ENCODE assay signal across 23 mouse cellular contexts in genomic region chr8:119039358-119039757, GRCm38 (mm10).
A peak's percentile ranks its signal among the peaks of the same experiment; 100 is the strongest.
DNase-seq lines count a peak whose midpoint lies in the region; ATAC-seq and TF ChIP-seq lines count a peak whose summit lies in the region.
"Had no signal": no experiment of that assay in that cellular context is flagged by ENCODE, and none has a peak within 500 bp of the region (broad histone marks: within the 10 kb centered on the region; RNA-seq: fewer than 3 reads in every experiment).

No protein-coding gene starts in this region.

- no peak for ATAC-seq in intestine, postnatal 0 days
- no peak for ATAC-seq in intestine, embryonic 15.5 days
- no peak for ATAC-seq in erythroid progenitor cell, adult 5-6 weeks (replicated peaks; ENCODE audit: low FRiP score, poor library complexity, severe bottlenecking)
- ATAC-seq: hindbrain, embryonic 16.5 days; midbrain, embryonic 15.5 days had no signal

- DNase-seq in testis, postnatal 10 days (ENCODE audit: low spot score): no peak
- DNase-seq in R1 (ENCODE audit: low read depth, low spot score): peak; percentile 18
- no peak for DNase-seq in T-cell, adult 2 months (ENCODE audit: low spot score)
- DNase-seq: adrenal gland, adult 8-10 months; cerebellum, adult 11-12 months; gastrocnemius, postnatal 14 days; heart, adult 18-20 months; heart, postnatal 4 days; kidney, adult 2 months; kidney, postnatal 14 days; lung, postnatal 10 days; right cerebral cortex, postnatal 14 days; spleen, adult 18-20 months had no signal

- peak; percentile 17; the same call in 1 of the 2 replicates for TF ChIP-seq CTCF in intestine, postnatal 0 days (IDR thresholded peaks at IDR 0.05; ENCODE audit: low read depth)
- peak; percentile 60; the same call in 1 of the 2 replicates for TF ChIP-seq CTCF in testis, adult 2 months (IDR thresholded peaks at IDR 0.05; ENCODE audit: control insufficient read depth, insufficient read depth, insufficient replicate concordance, low read depth, low read length)

- H3K27me3 ChIP-seq in intestine, postnatal 0 days (replicated peaks; ENCODE audit: control insufficient read depth, insufficient read depth, low read length): no peaks in the 10 kb centered on the region
- no peaks in the 10 kb centered on the region for H3K27me3 ChIP-seq in intestine, embryonic 15.5 days (replicated peaks)
- no peaks in the 10 kb centered on the region for H3K27me3 ChIP-seq in testis, adult 2 months (ENCODE audit: control insufficient read depth, insufficient read depth, low read length)
- H3K27me3 ChIP-seq: embryonic facial prominence, embryonic 15.5 days; heart, embryonic 15.5 days; limb, embryonic 13.5 days; midbrain, embryonic 15.5 days had no signal

- H3K9me3 ChIP-seq in intestine, postnatal 0 days (ENCODE audit: control insufficient read depth): no peaks in the 10 kb centered on the region
- no peaks in the 10 kb centered on the region; the same call in 1 of the 2 replicates for H3K9me3 ChIP-seq in intestine, embryonic 15.5 days
- H3K9me3 ChIP-seq: embryonic facial prominence, embryonic 15.5 days; heart, embryonic 15.5 days; limb, embryonic 13.5 days; midbrain, embryonic 15.5 days had no signal

- H3K9ac ChIP-seq in intestine, postnatal 0 days (ENCODE audit: low read depth, low read length): no peak overlapping the region
- H3K9ac ChIP-seq in intestine, embryonic 15.5 days: no peak overlapping the region
- H3K9ac ChIP-seq: embryonic facial prominence, embryonic 15.5 days; heart, embryonic 15.5 days; limb, embryonic 13.5 days; midbrain, embryonic 15.5 days had no signal

- no peak for TF ChIP-seq POLR2A in testis, adult 2 months (IDR thresholded peaks at IDR 0.05; ENCODE audit: control insufficient read depth, low read depth, low read length)

- H3K4me2 ChIP-seq in intestine, postnatal 0 days (replicated peaks; ENCODE audit: low read depth): no peak overlapping the region
- no peak overlapping the region for H3K4me2 ChIP-seq in intestine, embryonic 15.5 days (replicated peaks)
- H3K4me2 ChIP-seq: embryonic facial prominence, embryonic 15.5 days; heart, embryonic 15.5 days; limb, embryonic 13.5 days; midbrain, embryonic 15.5 days had no signal

- no peaks in the 10 kb centered on the region for H3K4me1 ChIP-seq in intestine, postnatal 0 days (replicated peaks; ENCODE audit: control insufficient read depth, insufficient read depth, low read length)
- no peaks in the 10 kb centered on the region for H3K4me1 ChIP-seq in intestine, embryonic 15.5 days (replicated peaks)
- H3K4me1 ChIP-seq in testis, adult 2 months (ENCODE audit: control insufficient read depth, insufficient read depth, low read length): no peaks in the 10 kb centered on the region
- H3K4me1 ChIP-seq: embryonic facial prominence, embryonic 15.5 days; forebrain, embryonic 10.5 days; heart, embryonic 15.5 days; limb, embryonic 13.5 days; midbrain, embryonic 15.5 days had no signal

- WGBS in intestine, postnatal 0 days: 84% methylated on average over 2 of the region's 2 CpGs
- WGBS in intestine, embryonic 15.5 days: 89% methylated on average over 2 of the region's 2 CpGs

- H3K36me3 ChIP-seq in intestine, postnatal 0 days (ENCODE audit: control insufficient read depth, insufficient read depth): no peaks in the 10 kb centered on the region
- H3K36me3 ChIP-seq in intestine, embryonic 15.5 days: no peaks in the 10 kb centered on the region
- no peaks in the 10 kb centered on the region for H3K36me3 ChIP-seq in testis, adult 2 months (ENCODE audit: control insufficient read depth, insufficient read depth, low read length)
- H3K36me3 ChIP-seq: embryonic facial prominence, embryonic 15.5 days; forebrain, embryonic 10.5 days; heart, embryonic 15.5 days; limb, embryonic 13.5 days; midbrain, embryonic 15.5 days had no signal

- no peak overlapping the region for H3K27ac ChIP-seq in intestine, postnatal 0 days (ENCODE audit: low read depth, low read length)
- H3K27ac ChIP-seq in intestine, embryonic 15.5 days: no peak overlapping the region
- no peak overlapping the region for H3K27ac ChIP-seq in testis, adult 2 months (ENCODE audit: control insufficient read depth, insufficient read depth, low read depth, low read length)
- H3K27ac ChIP-seq: embryonic facial prominence, embryonic 15.5 days; forebrain, embryonic 10.5 days; heart, embryonic 15.5 days; limb, embryonic 13.5 days; midbrain, embryonic 15.5 days had no signal

- no peak overlapping the region for H3K4me3 ChIP-seq in intestine, postnatal 0 days (ENCODE audit: low read depth, low read length)
- no peak overlapping the region for H3K4me3 ChIP-seq in intestine, embryonic 15.5 days (replicated peaks)
- no peak overlapping the region for H3K4me3 ChIP-seq in testis, adult 2 months (ENCODE audit: control insufficient read depth, low read depth, low read length)
- H3K4me3 ChIP-seq: embryonic facial prominence, embryonic 15.5 days; forebrain, embryonic 10.5 days; heart, embryonic 15.5 days; limb, embryonic 13.5 days; midbrain, embryonic 15.5 days had no signal
